Mouse (Mus musculus): Measurements from ENCODE around the gene Gm45618.

- TF ChIP-seq POLR2A (IDR thresholded peaks at IDR 0.05; ENCODE audit: low read depth, low read length), result no peak
- TF ChIP-seq CTCF (IDR thresholded peaks at IDR 0.05; ENCODE audit: extremely low read depth, insufficient read depth, insufficient read length, insufficient replicate concordance), result no peak
These were observed 33.4 kb downstream of the Gm45618 start for GRCm38 (mm10) chr7:142087069-142087652.
